Mouse (Mus musculus) heart, adult 2 months (tissue): ENCODE data around the gene Trp53rka. TPM values are rescaled to one million over a fixed set of nuclear protein-coding genes. Genes with fewer than 3 reads are reported as not detected.

Experiments
- DNase-seq, 2 experiments: peaks; one replicate each; pipeline ENCODE4 v3.0.0; 2021
- H3K27ac ChIP-seq: fragments of 200-600 bp; 2 replicates; pipeline ENCODE4 v1.8.1; 2022
- H3K27me3 ChIP-seq: fragments of 200-500 bp; 2 replicates; pipeline ENCODE4 v1.6.1; 2012; ENCODE audit warnings: mild to moderate bottlenecking, low read length, inconsistent platforms, mixed read lengths; ENCODE audit not compliant: control insufficient read depth, insufficient read depth
- H3K36me3 ChIP-seq: fragments of 200-500 bp; 2 replicates; pipeline ENCODE4 v1.6.1; 2012; ENCODE audit warnings: low read length, inconsistent platforms; ENCODE audit not compliant: control insufficient read depth, insufficient read depth
- H3K4me1 ChIP-seq: fragments of 200-500 bp; 2 replicates; pipeline ENCODE4 v1.6.1; 2011; ENCODE audit warnings: low read length; ENCODE audit not compliant: control insufficient read depth, insufficient read depth
- H3K4me3 ChIP-seq: fragments of 200-600 bp; 2 replicates; pipeline ENCODE4 v1.8.1; 2022
- H3K79me2 ChIP-seq: fragments of 200-500 bp; replicated peaks from 2 replicates; pipeline ENCODE4 v1.6.1; 2012; ENCODE audit warnings: mild to moderate bottlenecking, inconsistent platforms, low read length, moderate library complexity, mixed read lengths; ENCODE audit not compliant: control insufficient read depth, insufficient read depth
- H3K9ac ChIP-seq: fragments of 200-500 bp; 2 replicates; pipeline ENCODE4 v1.6.1; 2012; ENCODE audit warnings: low read depth, mild to moderate bottlenecking, control low read depth, inconsistent platforms, low read length, mixed read lengths
- CTCF ChIP-seq: fragments of 200-600 bp; IDR thresholded peaks from 2 replicates; pipeline ENCODE4 v1.8.1; 2022; ENCODE audit warnings: antibody characterized with exemption, mild to moderate bottlenecking, moderate library complexity
- EP300 ChIP-seq: fragments of 200-500 bp; IDR thresholded peaks from 2 replicates; pipeline ENCODE4 v1.6.1; 2011; ENCODE audit warnings: low read depth, low read length, control low read depth; ENCODE audit not compliant: insufficient read depth
- POLR2A ChIP-seq: fragments of 200-500 bp; IDR thresholded peaks from 2 replicates; pipeline ENCODE4 v1.6.1; 2011; ENCODE audit warnings: mild to moderate bottlenecking, low read depth, low read length, control low read depth; ENCODE audit not compliant: insufficient read depth
- WGBS: fragments of 180-500 bp; shearing (Covaris S2); methylation state at CpG from one replicate; pipeline ENCODE4 v1.1.7; 2018; 5-methylcytosine and 5-hydroxymethylcytosine counted together
- intact Hi-C: fragments of 180-260 bp; cut with DNase I; formaldehyde crosslinking; loops from one replicate; pipeline ENCODE4 v1.15.1; 2025
- polyA plus RNA-seq: library from polyadenylated mRNA; depleted of rRNA; stranded (reverse); fragments of >200 nt; gene quantifications from 2 replicates; pipeline ENCODE4 v1.2.3, GENCODE M21; 2012; rRNA removed
- total RNA-seq, 2 experiments: library from RNA; stranded (reverse); gene quantifications; 2 replicates each; pipeline ENCODE4 v1.2.3; 2021

Gene Trp53rka
- total and polyA plus RNA-seq, 3 experiments: 8.8 to 10.9 (median 9.2) TPM

- no peak for TF ChIP-seq POLR2A
- no peak for TF ChIP-seq EP300
- Histone ChIP-seq H3K27ac (no peak overlapping the region), H3K4me1 (no peaks in the 10 kb centered on the region), H3K79me2 (no peaks in the 10 kb centered on the region), H3K9ac (no peak overlapping the region), H3K27me3 (peaks cover 1% of the 10 kb centered on the region; the same call in 1 of the 2 replicates), H3K36me3 (no peaks in the 10 kb centered on the region), H3K4me3 (no peak overlapping the region)
- WGBS: 69% methylated on average over 10 of the region's 10 CpGs
- intact Hi-C loops: no loop called here
- no peak for DNase-seq
These were observed 50.1 kb downstream of the Trp53rka start for GRCm38 (mm10) chr2:165442981-165443380.

GRCm38 (mm10) chr2:165441613-165442012, 51.5 kb downstream of the Trp53rka start:
- Histone ChIP-seq H3K4me1 (no peaks in the 10 kb centered on the region), H3K79me2 (no peaks in the 10 kb centered on the region), H3K36me3 (no peaks in the 10 kb centered on the region), H3K4me3 (no peak overlapping the region), H3K9ac (no peak overlapping the region), H3K27ac (no peak overlapping the region), H3K27me3 (peaks cover 1% of the 10 kb centered on the region; the same call in 1 of the 2 replicates)
- TF ChIP-seq POLR2A (no peak), CTCF (no peak), EP300 (no peak)
- no peak for DNase-seq
- 59% methylated on average over 4 of the region's 4 CpGs for WGBS
- intact Hi-C loops: no loop called here

Other genes starting within 250 kb of the Trp53rka start
- 10 to 100 TPM; 15.9 to 18.1 TPM for gene Slc35c2, start 205.5 kb downstream of the Trp53rka start, total RNA-seq
- 43.6 and 46.4 TPM in 2 replicates for gene Slc35c2, start 205.5 kb downstream of the Trp53rka start, polyA plus RNA-seq
- 10 to 100 TPM; 13.9 to 14.8 TPM for gene Elmo2, start 166.8 kb downstream of the Trp53rka start, total RNA-seq
- 36.3 and 39.0 TPM in 2 replicates for gene Elmo2, start 166.8 kb downstream of the Trp53rka start, polyA plus RNA-seq
- not detected for gene Zfp663, start 124.6 kb downstream of the Trp53rka start, total RNA-seq
- gene Zfp663, start 124.6 kb downstream of the Trp53rka start, polyA plus RNA-seq: not detected in 2 replicates
- gene Zfp334, start 105.1 kb downstream of the Trp53rka start, total RNA-seq: 1 to 10 TPM; 2.1 to 2.3 TPM
- 1.3 and 2.0 TPM in 2 replicates for gene Zfp334, start 105.1 kb downstream of the Trp53rka start, polyA plus RNA-seq
- gene Ocstamp, start 92.9 kb downstream of the Trp53rka start, total RNA-seq: not detected
- gene Ocstamp, start 92.9 kb downstream of the Trp53rka start, polyA plus RNA-seq: 0.02 TPM in 1 of 2 replicates, not detected in the other
- under 1 TPM; 0.31 to 0.68 TPM for gene Slc13a3, start 20.1 kb downstream of the Trp53rka start, total RNA-seq
- gene Slc13a3, start 20.1 kb downstream of the Trp53rka start, polyA plus RNA-seq: 0.29 and 0.35 TPM in 2 replicates
- gene Slc2a10, start 10.5 kb upstream of the Trp53rka start, total RNA-seq: 1 to 10 TPM; 5.0 to 5.8 TPM
- gene Slc2a10, start 10.5 kb upstream of the Trp53rka start, polyA plus RNA-seq: 3.8 and 4.4 TPM in 2 replicates
- 1 to 10 TPM in 1 of 2 experiments, under 1 TPM in 1; 0.55 to 1.6 TPM for gene Eya2, start 101.7 kb upstream of the Trp53rka start, total RNA-seq
- 2.4 and 5.5 TPM in 2 replicates for gene Eya2, start 101.7 kb upstream of the Trp53rka start, polyA plus RNA-seq